Mouse (Mus musculus): ENCODE results near the gene Mrgprf.

Mrgprf gene

DNA sequence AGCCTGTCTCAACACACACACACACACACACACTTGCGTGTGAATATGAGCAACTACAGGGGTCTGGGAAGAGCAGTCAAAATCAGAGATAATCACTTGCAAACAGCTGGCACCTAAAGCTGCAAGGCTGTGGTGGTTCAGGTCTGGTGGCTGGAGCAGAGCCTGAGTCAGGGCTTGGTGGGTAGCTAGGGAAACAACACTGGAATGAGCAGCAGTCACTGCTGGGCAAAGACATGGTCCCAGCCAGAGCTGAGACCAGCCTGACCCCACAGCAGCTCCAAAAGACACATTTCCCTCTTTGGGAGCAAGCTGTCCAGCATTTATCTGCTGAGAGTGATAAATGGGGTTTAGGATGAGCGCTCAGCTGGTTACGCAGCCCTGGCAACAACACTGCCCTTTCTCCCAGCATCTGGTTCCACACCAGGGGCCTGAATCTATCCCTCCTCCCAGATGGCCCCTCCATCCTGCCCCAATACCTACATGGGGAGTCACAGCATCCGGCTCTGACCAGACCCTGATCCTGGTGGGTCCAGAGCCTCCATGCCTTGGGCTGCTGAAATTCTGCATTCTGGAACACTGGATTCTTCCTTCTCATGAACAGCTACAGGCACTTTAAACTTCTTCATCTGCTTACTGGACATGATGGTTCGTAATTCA, 39.7 kb downstream of the Mrgprf start:
- no peak for DNase-seq
